Mouse (Mus musculus) neural tube, embryonic 10.5 days (tissue): ENCODE results near the gene Mettl18.

ENCODE experiments used
- DNase-seq: peaks from one replicate; pipeline ENCODE4 v3.0.0-alpha.2; 2017; ENCODE audit warnings: low spot score; ENCODE audit errors: extremely low spot score

Mettl18 gene

DNA sequence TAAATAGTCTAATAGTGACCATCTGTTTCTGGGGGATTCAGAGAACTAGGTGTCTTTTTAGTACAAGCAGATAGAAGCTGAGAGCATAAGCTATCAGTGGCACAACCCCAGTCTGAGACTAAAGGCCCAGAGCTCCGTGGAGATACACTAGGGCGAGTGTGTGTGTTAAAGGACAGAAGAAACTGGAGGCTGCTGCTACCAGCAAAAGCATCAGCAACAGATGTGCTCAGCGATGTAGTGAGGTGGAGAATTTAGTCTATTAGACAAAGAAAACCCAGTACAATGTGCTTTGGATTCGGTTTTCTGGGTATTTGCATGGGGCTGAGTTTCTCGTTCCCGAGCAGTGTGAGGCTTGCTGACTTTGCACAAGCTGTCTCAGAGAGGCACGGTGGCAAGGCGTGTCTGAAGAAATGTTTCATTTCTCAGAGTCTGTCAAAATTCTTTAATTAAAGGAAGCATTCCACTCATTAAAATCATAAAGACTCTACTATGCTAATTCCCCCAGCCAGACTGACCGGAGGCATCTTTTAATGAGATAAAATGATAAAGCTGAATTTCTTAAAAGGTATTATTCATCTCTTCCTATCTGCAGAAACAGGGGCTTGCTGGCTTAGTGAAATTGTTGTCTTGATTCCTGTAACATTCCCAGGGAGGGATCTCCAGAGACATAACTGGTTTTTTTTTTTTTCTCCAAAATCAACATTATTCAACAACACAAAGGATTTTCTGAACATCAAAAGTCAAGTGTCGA lies 45.9 kb downstream of the Mettl18 start:
- no peak for DNase-seq

DNA sequence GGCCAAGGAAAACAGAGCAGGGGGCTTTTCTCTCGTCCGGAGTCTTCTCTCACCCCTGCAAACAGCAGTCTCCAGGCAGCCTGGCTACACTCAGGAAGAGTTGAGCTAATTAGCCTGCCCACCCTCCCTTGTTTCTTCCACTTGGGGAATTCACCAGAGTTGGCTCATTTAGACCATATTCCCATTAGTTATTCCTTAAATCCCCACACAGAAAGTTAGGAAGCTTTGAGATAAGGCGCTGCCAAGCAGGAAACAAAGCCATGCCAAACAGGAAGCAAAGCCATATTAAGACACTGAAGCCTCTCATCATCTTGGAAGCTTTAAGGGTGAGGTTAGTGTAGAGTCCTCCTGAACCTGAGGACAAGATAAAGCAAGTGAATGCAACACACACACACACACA lies 48.9 kb downstream of the Mettl18 start:
- no peak for DNase-seq
